Mouse (Mus musculus): ENCODE results near the gene Morf4l2.
"Not testable (repeated sequence)": the region's sequence is repeated elsewhere in the genome, so short reads cannot be mapped to it uniquely, and the experiment has no call there.

Morf4l2 gene

DNA sequence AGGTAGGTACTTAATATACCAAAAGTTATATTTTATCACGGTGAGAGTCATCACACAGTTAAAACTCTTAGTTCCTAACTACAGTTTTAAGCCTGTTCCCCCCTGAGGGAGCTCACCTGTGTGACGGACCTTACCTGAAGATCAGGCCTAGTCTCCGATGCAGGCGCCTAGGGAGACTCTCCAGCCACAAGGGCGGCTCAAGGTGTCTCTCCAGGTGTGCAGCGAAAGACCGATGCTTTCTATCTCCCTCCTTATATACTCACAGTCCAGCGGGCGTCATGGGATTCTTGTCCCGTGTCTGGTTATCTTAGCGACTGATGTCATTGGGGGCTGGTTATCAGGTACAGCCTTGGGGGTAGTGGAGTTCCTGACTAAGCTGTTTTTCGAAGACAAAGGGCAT lies at the start of gene Morf4l2:
TSS of gene Morf4l2 (minus strand) at position 232 of the 400 bp plus-strand sequence.
- DNase-seq = no peak

- DNase-seq = no peak
Observed at GRCm38 (mm10) chrX:136789446-136789845, 46.0 kb upstream of the Morf4l2 start.

DNA sequence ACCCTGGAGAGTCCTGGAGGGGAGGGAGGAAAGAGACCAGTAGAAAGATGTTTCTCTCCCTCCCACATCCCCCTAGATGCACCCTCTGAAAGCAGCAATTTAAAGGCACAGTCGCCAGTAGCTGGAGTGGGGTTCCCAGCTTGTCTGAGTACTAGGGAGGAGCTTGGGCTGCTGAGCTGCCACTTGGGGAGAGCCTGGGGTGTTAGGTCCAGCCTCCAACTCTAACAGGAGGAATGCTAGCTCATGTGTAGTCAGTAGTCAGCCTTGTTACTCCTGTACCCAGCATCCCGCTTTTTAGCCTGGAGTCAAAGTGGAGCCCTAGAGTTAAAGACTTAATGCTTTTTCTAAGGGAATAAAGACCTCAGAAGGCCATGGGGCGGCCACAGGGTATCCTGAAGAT lies 36.6 kb upstream of the Morf4l2 start, which contains the start of gene Glra4:
TSS of gene Glra4 (minus strand) at position 101 of the 400 bp plus-strand sequence.
- DNase-seq = no peak

- no peak for DNase-seq
Observed at GRCm38 (mm10) chrX:136779262-136779661, 35.8 kb upstream of the Morf4l2 start.

DNA sequence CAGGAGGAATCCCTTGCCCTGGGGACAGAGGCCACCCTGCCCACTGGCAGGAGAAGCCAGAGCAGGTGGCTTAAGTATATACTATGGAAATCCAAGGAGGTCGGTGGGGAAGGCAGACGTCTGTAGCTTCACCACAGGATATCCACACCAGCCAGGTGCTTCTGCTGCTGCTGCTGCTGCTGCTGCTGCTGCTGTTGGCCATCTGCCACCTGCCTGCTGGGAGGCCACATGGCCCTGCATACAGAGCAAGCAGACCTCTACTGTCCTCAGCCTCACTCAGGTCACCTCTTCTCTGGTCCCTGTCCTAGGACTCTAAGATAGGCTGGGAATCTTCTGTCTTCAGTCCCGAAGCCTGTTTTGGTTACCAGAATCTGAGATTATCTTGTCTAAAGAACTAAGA lies 34.6 kb upstream of the Morf4l2 start:
- DNase-seq = no peak

GRCm38 (mm10) chrX:136773035-136773434 lies 29.5 kb upstream of the Morf4l2 start:
- DNase-seq = no peak

DNA sequence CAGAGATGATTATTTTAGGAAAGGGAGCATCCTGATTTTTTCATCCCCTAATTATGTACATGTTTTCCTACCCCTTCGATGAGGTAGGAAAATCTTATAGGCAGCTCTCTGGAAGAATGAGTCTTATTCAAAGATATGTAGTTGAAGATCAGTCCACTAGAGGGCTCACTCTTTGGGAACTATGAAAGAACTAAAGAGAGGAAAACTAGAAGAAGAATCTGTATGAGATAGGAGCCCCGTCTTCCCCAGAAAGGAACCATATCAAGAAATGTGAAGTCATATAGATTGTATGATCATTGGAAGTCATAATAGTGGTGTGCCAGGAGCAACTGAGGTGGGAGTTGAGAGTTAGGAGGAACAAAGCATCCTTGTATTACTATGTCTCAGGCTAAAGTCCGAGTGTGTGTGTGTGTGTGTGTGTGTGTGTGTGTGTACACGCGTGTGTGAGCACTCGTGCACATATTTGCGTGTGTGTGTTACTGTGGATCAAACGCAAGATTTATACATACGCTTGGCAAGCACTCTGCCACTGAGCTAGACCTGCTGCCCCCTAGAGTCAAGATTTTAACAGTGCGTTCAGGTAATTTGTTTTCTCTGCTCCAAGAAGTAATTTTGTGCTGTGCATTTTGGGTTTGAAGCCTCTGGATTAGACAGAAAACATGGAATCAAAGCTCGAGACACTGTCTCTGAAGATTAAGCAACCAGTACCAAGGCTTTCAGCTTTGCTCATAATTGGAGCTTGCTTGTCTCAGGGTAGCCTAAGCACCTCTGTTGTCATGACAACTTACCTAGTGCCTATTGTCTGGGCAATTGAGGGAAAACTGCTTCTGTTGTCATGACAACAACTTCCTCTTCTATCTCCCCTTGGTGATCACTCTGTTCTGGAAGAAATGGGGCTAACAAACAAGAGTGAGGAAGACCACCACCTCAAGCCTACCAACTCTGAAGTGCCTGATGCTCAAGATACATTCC lies 17.9 kb upstream of the Morf4l2 start:
- peak; percentile 1 to 12 for DNase-seq

DNA sequence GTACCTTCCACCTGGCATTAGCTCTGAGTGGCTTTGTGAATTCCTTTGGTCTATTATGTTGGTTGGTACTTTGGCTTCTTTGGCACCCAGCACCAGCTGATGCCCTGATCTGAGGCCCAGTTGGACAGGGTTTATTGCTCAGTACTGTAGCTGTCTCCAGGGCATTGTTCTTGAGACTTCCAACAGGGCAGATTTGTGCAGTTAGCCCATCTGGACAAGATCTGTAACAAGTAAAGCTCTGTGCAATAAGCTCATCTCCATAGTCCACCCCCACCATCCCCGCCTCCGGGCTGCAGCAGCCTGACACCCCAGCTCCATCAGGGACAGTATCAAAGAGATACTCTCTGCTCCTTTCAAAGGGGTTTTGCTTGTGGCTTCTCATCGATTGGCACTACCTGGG lies 12.0 kb upstream of the Morf4l2 start:
- no peak for DNase-seq

GRCm38 (mm10) chrX:136749329-136749728 lies 5.8 kb upstream of the Morf4l2 start:
- no peak for DNase-seq

GRCm38 (mm10) chrX:136744663-136745062 lies 1.2 kb upstream of the Morf4l2 start:
- DNase-seq = no peak

GRCm38 (mm10) chrX:136742661-136743103 lies 808 bp downstream of the Morf4l2 start:
- DNase-seq = peak; percentile 34 to 57

DNA sequence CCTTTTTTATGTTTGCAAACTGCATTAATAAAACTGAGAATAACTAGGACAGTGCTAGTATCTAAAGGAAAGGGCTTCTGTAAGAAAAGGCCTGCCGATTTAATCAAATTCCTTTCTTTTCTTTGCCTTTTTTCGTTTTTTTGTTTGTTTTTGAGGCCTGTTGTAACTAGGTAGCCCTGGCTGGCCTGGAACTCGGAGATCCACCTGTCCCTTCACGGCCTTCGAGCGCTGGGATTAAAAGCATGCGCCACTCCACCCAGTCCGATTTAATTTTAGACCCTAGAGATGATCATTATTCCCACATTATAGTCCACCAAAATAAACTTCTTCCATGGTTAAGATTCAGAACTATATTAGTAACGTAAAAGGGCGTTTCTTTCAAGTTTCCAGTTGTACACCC lies 1.2 kb downstream of the Morf4l2 start:
- peak in 1 of 2 experiments; percentile 24 for DNase-seq

DNA sequence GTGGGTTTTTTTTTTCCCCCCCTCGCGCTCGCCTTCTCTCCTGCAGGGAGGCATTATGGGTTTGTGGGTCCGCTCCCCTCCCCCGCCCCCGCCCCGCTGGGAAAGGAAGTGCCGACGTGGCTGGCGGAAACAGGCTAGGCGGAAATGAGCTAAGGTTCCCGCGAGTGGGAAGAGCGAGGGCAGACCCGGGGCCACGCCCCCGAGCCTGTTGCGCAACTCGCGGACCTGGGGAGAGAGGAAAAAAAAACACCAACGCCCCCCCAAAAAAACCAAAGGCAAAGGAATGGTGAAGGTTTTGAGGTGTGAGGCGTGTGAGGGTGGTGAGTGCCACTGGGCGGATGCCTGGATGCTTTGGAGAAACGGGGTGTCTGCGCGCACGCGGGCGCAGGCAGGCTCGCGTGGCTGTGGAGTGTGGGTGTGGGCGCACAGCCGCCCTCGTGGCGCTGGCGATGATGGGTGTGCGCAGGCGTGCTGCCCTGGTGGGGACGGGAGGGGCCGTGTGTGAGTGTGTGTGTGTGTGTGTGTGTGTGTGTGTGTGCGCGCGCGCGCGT lies 1.8 kb downstream of the Morf4l2 start:
- DNase-seq = peak; percentile 83 to 84

DNA sequence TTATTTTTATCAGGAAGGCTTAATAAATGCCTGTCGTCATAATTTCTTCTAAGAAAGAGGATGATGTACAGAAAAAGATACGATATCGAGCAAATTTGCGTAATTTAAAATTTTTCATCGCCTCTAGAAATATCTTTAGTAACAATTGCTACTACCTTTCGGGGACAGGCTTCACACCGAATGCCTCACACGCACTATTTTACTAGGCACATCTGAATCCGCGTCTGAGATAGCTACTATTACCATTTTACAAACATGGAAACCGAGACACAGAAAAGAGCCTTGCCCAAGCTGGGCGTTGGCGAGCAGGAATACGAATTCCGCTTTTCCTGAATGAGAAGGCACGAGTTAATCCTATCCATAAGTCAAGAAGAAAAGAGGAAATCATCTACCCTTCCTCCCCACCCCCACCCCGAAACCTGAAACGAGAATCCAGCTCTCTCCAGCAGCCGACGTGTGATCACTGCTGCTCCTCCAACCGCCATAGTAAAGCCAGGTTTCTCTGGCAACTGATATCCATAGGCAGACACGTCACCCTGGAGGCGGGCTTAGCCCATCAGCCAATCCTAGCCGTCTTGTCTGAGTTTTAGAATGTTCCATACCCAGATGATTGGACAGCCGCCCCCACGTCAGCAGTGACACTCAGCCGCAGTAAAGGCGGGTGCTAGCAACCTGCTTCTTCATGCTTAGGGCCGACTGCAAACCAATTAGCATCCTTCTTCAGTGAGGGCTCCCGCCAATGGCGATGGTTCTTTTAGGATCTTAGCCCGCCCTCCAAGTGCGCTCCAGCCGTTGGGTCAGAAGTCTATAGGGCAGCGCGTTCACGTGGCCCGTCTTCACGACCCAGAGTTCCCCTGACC lies 2.5 kb downstream of the Morf4l2 start:
- peak; percentile 87 to 92 for DNase-seq

- no peak for DNase-seq
Observed at GRCm38 (mm10) chrX:136740087-136740790, 3.3 kb downstream of the Morf4l2 start.

DNA sequence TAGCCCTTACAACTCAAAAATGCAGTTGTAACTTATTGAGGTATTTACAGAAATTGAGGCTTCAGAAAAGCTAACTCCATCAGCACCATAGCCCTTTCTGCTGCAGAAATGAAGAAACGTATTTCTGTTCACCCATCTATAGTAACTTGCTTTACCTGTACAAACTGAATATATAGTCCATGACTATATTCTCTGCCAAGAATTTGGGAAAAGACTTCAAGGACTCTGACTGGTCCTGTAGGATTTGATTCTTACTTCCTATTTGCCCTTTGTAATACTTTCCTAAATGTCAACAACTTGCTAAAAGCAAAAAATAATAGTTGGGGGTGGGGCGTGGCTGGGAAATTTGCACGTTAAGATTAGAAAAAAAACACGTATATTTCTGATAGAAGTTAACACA lies 11.5 kb downstream of the Morf4l2 start:
- DNase-seq = no peak

DNA sequence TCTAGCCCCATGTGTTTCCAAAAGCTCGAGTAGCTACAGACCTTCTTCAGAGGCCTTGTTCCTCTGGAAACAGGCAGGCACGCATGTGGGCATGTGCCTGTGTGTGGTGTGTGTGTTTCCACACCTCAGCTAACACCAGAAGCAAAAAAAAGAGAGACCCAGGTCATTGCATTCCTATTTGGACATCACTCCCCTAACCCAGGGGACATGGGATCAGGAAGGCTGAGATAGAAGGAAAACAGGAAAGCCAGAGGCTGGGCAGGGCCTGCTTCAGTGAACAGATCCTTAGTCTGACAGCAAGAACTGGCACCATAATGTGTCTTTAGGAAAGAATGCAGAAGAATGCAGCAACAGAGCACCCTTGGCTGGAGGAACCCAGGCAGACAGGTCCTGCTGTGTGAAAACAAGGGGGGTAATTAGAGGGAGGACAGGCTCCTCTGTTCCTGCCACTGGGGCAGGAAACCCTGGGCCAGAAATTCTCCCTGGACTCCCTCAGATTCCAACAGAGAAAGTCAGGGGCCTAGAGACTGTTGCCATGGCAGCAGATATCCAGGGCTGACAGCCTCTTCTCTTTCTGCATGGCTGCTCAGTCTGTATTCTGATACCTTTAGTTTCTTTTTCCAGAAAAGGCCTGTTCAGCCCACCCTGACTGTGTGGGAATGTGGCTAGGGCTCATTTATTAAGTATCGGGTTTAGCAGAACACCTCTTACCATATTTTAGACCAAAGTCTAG lies 28.6 kb downstream of the Morf4l2 start:
- not testable (repeated sequence) for DNase-seq

DNA sequence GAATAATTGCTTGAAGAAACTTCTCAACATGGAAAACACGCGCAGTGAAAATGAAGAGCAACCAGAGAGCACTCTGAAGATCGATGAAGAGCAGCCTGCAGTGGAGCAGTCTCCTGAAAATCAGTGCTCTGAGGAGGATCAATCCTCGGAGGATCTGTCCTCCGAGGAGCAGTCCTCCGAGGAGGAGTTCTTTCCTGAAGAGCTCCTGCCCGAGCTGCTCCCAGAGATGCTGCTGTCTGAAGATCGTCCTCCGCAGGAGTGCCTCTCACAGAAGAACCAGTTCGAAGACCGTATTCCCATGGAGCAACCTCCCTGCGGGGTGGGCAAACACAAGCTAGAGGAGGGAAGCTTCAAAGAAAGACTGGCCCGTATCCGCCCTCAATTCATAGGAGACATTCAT lies 34.7 kb downstream of the Morf4l2 start:
- DNase-seq = no peak

- peak; percentile 63 to 73 for DNase-seq
Observed at GRCm38 (mm10) chrX:136708168-136708681, 35.3 kb downstream of the Morf4l2 start.

DNA sequence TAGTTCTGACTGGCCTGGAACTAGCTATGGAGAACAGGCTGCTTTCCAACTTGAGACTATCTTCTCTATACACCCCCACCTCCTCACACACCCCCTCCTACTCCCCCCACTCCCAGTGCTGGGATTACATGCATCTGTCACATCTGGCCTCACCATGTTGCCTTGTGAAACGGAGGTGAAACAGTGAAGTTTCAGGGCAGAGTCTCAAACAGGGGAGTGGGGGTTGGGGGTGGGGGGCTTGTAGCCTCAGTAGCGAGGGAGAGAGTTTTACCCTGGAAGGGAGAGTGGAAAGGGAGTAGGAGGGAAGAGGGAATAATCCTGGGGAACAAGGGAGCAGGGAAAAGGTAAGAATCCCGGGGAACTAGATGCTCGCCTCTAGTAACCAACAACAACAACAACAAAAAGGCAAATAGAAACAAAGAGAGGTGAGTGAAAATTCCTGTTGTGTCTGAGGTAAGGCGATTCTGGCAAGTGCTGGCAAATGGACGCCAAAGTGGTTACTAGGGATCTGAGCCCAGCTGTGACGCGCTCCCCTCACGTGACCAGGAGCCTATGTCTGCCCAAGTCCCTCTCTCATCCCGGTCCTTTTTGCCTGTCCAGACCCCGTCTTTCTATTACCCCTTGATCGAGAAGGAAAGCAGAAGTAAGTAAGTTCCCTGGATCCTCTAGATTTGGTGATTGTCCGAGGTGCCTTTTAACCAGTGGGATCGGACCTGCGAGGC lies 35.9 kb downstream of the Morf4l2 start, which contains the start of gene Tceal1:
TSS of gene Tceal1 (plus strand) at position 537 of the 722 bp plus-strand sequence.
- peak; percentile 19 to 27 for DNase-seq

- DNase-seq = no peak
Observed at GRCm38 (mm10) chrX:136693196-136693595, 50.3 kb downstream of the Morf4l2 start.

Measured in B cell, adult 2 months (primary cell).